Mouse (Mus musculus) monocyte, adult 5-6 weeks (primary cell): ENCODE results near the gene Tifa. TPM values are rescaled to one million over a fixed set of nuclear protein-coding genes. Genes with fewer than 3 reads are reported as not detected.

Experiments
- ATAC-seq: fragments of 153-309, 156-312 bp; replicated peaks from 2 replicates; pipeline ENCODE4 v1.8.0; 2017; ENCODE audit warnings: mild to moderate bottlenecking; ENCODE audit not compliant: low TSS enrichment, insufficient number of reproducible peaks, severe bottlenecking, poor library complexity, low FRiP score
- total RNA-seq: library from RNA; stranded (forward); fragments of 200-1000, 200-491, 200-594 nt; gene quantifications from 3 replicates; pipeline ENCODE4 v1.2.3, GENCODE M21; 2017

Gene Tifa
- total RNA-seq, 1 experiment from 2014 or later = 101 TPM

DNA sequence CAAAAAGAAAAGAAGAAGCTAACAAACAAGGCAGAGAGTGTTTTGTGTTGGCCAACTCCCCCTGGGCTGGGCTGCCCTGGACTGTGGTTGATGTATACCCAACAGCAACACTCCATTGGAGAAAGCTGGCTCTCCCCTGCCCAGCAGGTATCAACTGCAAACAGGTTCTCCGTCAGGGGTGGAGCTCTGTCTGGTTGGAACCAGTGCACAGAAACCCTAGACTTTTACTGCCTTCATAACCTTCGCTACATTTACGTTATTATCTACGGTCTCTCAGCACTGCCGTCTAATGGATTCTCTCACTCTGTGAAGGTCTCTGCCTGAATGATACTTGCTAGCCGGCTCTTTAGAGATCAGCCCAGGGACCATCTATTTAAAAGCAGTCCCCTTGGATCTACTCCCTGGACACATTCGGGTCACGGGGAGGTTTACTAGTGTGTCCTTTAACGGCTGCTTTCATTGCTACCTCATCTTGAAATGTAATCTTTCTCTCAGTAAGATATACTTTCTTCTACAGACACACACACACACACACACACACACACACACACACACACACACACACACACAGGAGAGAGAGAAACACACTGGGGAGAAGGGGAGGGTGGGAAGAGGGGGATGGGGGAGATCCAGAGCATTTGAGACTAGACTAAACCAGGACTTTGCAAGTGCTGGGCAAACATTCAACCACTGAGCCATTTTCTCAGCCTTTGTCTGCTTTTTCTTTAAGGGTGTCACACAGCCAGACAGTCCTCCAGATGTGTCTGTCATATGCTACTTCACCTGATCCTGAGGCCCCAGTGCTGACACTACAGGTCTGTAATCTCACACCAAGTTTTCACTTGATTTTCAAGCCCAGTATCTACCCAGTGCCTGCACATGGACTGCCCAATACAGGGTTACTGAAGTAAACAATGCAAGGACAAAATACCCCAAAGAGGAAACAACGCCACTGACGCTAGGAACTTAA, 29.4 kb downstream of the Tifa start:
- no peak for ATAC-seq

DNA sequence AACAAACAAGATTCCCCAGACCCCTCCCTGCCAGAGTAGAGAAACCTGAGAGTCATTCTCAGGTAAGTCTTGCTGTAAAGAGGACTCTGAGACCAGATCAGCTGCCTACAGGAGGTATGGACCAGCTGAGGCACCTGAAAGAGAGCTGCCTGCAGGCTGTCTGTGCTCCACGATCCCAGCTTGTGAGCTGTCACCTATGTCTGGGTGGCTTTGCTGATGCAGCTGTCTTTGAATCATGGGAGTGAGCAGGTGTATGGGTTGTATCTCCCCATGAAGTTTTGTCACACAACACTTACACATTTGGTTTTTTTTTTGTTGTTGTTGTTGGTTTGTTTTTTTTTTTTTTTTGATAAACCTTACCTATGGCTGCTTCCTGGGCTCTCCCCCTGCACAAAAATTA, 30.8 kb downstream of the Tifa start:
- ATAC-seq = no peak

- ATAC-seq = no peak
Observed at GRCm38 (mm10) chr3:127821209-127821608, 31.6 kb downstream of the Tifa start.

GRCm38 (mm10) chr3:127823886-127824863, 34.6 kb downstream of the Tifa start:
- ATAC-seq = 0 out of 2 replicates have a peak, but pooled peaks have one; percentile 31

DNA sequence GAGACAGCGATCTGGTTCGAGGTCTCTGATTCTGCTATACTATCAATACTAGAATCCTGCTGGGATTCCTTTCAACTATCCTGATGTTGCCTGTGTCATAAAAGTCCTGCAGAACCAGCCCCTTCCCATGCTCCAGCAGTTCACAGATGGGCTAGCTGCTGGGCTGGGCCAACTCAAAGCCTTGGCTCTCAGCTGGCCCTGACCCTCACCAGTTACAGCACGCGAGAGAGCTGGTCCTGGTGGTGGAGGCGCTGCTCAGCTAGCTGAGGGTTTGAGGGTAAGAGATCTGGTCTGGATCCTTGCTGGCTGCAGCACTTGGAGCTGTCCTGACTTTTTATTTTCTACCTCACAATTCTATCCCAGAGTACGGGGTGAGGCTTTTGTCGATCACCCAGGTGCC, 36.9 kb downstream of the Tifa start:
- ATAC-seq = no peak

GRCm38 (mm10) chr3:127827123-127827522, 37.5 kb downstream of the Tifa start:
- ATAC-seq = no peak

GRCm38 (mm10) chr3:127830183-127830582, 40.6 kb downstream of the Tifa start:
- no peak for ATAC-seq

DNA sequence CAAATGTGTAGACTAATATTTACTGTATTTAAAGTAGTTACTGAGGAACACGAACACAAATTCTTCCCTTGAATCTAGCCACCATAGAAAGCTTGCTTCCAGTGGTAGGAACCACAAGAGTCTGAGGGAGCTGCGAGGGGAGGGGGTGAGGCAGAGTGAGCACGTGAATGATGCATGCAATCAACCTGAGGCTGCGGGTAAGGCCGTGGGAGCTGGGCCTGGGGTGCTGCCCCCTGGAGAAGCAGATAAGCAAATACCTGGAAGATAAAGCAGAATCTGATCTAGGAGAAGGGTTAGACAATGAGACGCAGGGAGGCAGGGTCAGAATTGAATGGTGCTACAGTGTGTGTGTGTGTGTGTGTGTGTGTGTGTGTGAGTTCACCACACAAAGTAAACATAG, 41.5 kb downstream of the Tifa start:
- ATAC-seq = no peak

DNA sequence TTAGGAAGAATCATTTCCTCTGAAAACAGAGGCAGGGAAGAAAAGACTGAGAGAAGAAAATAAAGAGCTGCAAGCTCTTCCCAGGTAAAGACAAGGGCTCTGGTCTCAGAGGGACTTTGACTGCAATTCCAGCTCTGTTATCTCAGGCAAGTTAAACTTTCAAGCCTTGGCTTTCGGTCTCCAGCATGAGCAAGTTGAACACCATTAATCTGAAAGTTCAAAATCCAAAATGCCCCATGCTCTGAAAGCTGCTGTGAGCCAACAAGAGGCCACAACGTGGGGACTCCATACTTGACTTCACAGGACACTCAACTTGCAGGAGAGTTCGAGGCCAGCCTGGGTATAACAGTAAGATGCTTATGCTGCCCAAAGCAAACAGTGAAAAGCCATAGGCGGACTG, 44.4 kb downstream of the Tifa start:
- ATAC-seq = no peak

DNA sequence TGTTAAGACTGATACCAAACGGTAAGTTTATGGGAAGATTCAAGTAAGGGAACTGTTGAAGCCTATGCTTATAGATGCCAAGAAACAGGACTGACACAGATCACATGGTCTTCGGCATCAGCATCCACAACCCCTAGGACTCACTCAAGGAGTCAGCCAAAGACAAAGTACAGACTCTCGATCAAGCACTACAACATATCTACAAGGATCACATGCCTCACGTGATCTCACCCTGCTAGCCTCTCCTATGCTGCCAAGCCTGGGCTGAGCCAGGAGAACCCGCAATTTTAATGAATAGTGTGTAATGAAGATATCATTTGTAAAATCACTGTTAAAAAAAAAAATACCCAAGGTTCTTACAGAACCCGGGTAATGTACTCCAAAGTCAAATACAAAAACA, 46.0 kb downstream of the Tifa start:
- no peak for ATAC-seq

DNA sequence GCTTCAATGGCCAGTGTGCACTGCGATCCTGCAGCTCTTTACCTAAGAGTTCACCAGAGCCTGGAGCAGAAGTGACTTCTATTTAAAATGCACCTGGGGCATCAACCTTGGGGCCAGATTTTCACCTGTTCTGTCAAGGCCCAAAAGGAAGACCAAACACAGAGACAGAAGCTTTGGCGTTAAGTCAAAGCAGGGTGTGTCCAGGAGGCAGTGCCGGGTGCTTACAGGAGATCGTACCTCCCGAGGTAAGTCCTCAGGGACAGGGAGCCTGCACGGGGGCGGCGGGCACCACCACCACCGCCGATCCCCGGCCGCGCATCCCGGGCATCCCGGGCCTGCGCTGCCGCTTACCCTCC, 47.2 kb downstream of the Tifa start:
- no peak for ATAC-seq

- ATAC-seq = peak; percentile 94
Observed at GRCm38 (mm10) chr3:127837154-127837865, 47.7 kb downstream of the Tifa start, which contains the start of gene Ap1ar. Gene Ap1ar (minus strand): TSS chr3:127837523.

DNA sequence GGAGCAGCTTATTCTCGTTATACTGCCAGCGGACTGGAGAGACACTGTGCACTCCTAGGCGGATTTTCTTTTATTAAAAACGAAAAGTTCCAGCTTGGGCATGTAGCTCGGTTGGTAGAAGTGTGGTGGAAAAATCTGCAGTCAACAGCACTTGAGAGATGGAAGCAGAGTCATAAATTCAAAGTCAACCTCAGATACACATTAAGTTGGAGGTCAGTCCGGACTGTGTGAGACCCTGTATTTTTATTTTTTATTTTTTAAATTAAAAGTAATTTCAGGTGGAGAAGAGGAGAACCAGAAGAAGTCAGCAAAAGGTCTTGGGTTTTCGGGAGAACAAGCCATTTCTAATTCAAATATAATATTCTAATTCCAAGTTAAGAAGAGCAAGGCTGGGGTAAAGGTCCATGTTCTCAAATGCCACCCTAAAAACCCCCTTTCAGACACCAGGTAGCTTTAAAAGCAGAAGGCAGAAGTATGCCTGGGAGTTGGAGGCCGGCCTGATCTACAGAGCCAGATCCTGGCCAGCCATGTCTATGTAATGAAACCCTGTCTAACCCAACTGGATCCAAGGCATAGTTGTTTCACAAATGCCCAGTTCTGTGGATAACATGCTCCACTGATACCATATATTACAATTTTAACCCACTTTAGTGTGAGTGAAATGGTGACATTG, 48.5 kb downstream of the Tifa start:
- ATAC-seq = no peak

- no peak for ATAC-seq
Observed at GRCm38 (mm10) chr3:127841926-127842325, 52.3 kb downstream of the Tifa start.

- no peak for ATAC-seq
Observed at GRCm38 (mm10) chr3:127843324-127843940, 53.8 kb downstream of the Tifa start.

GRCm38 (mm10) chr3:127843941-127844327, 54.3 kb downstream of the Tifa start:
- no peak for ATAC-seq

DNA sequence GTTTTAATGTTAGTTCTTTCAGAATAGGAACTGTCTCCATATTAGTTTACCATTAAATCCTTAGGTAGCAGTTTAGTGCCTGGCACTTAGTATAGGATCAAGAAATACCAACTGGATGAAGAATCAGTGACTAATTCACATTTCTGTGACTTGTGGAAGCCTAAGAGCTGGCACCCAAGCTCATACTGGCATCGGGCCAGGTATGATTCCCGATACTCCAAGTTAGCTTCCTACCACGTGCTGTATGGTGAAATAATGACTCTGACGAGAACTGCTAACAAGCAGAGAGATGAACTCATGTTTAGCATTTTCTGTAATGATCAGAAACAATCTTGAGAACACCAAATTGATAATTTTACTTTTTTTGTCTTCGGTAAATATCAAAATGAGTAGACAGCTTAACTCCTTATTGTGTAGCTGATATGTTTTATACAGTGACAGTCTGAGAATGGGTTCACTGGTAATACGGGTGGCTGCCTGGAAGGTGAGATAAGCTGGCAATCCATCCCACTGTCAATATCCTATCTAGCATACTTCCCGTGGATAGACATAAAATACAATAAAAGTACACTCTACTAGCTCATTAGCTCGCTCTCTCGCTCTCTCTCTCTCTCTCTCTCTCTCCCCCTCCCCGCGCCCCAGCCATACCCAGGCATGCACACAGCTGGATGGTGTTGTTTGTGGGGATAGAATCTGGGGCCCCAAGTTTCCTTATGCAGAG, 58.6 kb downstream of the Tifa start:
- no peak for ATAC-seq
